Mouse (Mus musculus) intestine, embryonic 16.5 days (tissue): ENCODE data around the gene Pigb. TPM values are rescaled to one million over a fixed set of nuclear protein-coding genes. Genes with fewer than 3 reads are reported as not detected.

Experiments
- ATAC-seq: fragments of 200-750 bp; cut with Nextera tagmentation; 2 replicates; pipeline ENCODE4 v1.8.0; 2017; ENCODE audit warnings: moderate TSS enrichment, moderate library complexity
- H3K27ac ChIP-seq: fragments of 300-500 bp; sonication (generic); 2 replicates; pipeline ENCODE4 v1.5.1; 2014; ENCODE audit warnings: mild to moderate bottlenecking, low read length
- H3K27me3 ChIP-seq: fragments of 300-500 bp; sonication (generic); replicated peaks from 2 replicates; pipeline ENCODE4 v1.6.1; 2014; ENCODE audit warnings: low read length, control low read depth, mixed read lengths; ENCODE audit not compliant: control insufficient read depth, insufficient read depth
- H3K36me3 ChIP-seq: fragments of 300-500 bp; sonication (generic); 2 replicates; pipeline ENCODE4 v1.6.1; 2014; ENCODE audit warnings: low read length, control low read depth; ENCODE audit not compliant: control insufficient read depth, insufficient read depth
- H3K4me1 ChIP-seq: fragments of 300-500 bp; sonication (generic); 2 replicates; pipeline ENCODE4 v1.6.1; 2014; ENCODE audit warnings: low read length, control low read depth, mixed read lengths; ENCODE audit not compliant: control insufficient read depth, insufficient read depth
- H3K4me2 ChIP-seq: fragments of 300-500 bp; sonication (generic); 2 replicates; pipeline ENCODE4 v1.6.1; 2014; ENCODE audit warnings: low read depth, low read length, control low read depth
- H3K4me3 ChIP-seq: fragments of 300-500 bp; sonication (generic); 2 replicates; pipeline ENCODE4 v1.5.1; 2014; ENCODE audit warnings: mild to moderate bottlenecking, low read length
- H3K9ac ChIP-seq: fragments of 300-500 bp; sonication (generic); 2 replicates; pipeline ENCODE4 v1.6.1; 2014; ENCODE audit warnings: low read depth, low read length
- H3K9me3 ChIP-seq: fragments of 300-500 bp; sonication (generic); 2 replicates; pipeline ENCODE4 v1.6.1; 2016; ENCODE audit warnings: low read length, control low read depth; ENCODE audit not compliant: control insufficient read depth
- WGBS: fragments of 180-500 bp; shearing (Covaris S2); extraction: QIAGEN DNeasy Blood & Tissue Kit; methylation state at CpG from one replicate; pipeline ENCODE4 v1.1.7; 2014; 5-methylcytosine and 5-hydroxymethylcytosine counted together
- microRNA-seq: library from miRNA; unstranded; fragments of <30 nt; microRNA quantifications from one replicate; pipeline ENCODE4, GENCODE M21; 2016
- polyA plus RNA-seq: library from polyadenylated mRNA; unstranded; fragments of >200 nt; fragmentation: Nextera tagmentation; extraction: Ambion mirVana; gene quantifications from 2 replicates; pipeline ENCODE4 v1.2.1, GENCODE M21; 2015

The Pigb gene
- polyA plus RNA-seq, 1 experiment from 2014 or later = 15.2 TPM

DNA sequence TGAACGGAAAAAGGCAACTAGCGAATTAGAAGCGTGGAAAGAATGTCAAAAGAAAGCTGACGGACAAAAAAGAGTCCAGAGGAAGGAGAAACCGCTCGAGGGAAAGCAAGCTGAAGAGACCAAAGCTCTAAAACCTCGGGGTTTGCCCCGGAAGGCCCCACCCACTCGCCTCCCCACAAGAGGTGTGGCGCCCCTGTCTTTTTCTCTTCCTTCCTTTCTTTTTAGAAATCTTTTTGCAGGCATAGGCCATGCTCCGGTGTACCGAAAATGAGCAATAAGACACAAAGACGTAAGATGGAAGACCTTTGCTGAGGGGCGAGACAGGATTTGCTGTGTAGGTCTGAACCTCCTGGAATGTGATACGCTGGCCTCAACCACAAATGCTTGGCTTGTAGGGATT, 78.2 kb downstream of the Pigb start:
- 79% methylated on average over 15 of the region's 15 CpGs for WGBS
- H3K4me3 ChIP-seq = no peak overlapping the region

DNA sequence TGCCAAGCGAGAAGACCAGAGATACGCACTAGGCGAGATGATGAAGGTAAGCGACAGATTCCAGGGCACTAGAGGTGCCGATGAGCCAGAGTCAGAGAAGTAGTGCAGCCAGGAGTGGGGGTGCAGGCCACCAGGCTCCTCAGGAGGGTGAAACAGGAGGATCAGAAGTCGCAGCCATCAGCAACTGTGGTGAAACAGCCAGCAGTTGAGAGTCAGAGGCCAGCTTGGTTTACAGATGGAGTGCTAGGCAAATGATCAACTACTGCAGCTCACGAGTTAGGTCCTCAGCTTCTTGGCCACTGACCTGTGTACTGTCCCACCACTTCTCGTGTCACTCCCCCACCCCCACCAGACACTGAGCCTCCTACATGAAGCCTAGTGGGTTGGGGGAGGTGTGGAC, 78.8 kb downstream of the Pigb start:
- Histone ChIP-seq H3K36me3 (no peaks in the 10 kb centered on the region), H3K9ac (no peak overlapping the region), H3K27me3 (no peaks in the 10 kb centered on the region), H3K27ac (no peak overlapping the region), H3K4me3 (no peak overlapping the region), H3K9me3 (no peaks in the 10 kb centered on the region), H3K4me2 (no peak overlapping the region), H3K4me1 (peaks cover 4% of the 10 kb centered on the region; the same call in 1 of the 2 replicates)
- WGBS = 61% methylated on average over 8 of the region's 8 CpGs
- ATAC-seq = no peak

More for the DNA sequence above, 78.2 kb downstream of the Pigb start:
- Histone ChIP-seq H3K4me1 (peaks cover 4% of the 10 kb centered on the region; the same call in 1 of the 2 replicates), H3K27ac (no peak overlapping the region), H3K27me3 (no peaks in the 10 kb centered on the region), H3K9me3 (no peaks in the 10 kb centered on the region), H3K4me2 (no peak overlapping the region), H3K36me3 (no peaks in the 10 kb centered on the region), H3K9ac (no peak overlapping the region)
- no peak for ATAC-seq

DNA sequence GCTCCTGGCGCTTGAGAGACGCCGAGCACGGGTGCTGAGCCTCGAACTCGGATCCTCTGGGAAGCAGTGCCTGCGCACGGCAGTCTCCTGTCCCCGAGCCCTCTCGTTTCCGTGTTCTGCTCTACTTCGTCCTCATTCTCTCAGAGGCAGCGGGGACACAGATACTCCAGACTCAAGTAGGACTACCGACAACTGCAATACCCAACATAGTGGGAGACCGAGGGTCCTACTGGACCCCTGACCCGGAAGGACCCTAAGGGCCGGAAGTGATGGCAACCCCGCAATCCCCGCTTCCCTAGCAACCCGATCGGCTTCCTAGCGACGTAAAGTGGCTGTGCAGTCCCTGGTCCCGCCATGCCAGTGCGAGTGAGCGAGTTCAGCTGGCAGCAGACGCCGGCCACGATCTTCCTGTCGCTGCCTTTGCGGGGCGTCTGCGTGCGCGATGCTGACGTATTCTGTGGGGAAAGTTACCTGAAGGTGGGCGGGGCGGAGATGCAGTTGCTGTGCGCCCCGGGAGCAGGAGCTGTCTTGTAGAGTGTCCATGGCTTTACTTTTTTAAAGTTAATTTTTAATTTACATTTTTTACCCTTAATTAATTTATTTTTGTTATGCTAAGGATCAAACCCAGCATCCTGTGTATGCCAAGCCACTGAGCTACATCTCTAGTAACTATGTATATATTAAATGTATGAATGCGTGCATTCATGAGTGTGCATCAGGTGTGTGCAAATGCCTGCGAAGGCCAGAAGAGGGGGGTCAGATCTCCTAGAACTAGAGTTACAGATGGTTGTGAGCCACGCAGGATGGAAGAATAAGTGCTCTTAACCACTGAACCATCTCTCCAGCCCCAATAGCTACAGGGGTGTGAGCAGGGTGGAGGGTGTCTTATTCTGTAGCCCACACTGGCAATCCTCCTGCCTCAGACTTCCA, 81.4 kb downstream of the Pigb start, which contains the start of the genes Dyx1c1 and Gm44503:
Dyx1c1 (plus strand) TSS at position 265 of the 930 bp plus-strand sequence.
Gm44503 (plus strand) TSS at position 332 of the 930 bp plus-strand sequence.
- 0 out of 2 replicates have a peak within 1 kb of the TSS, but pooled peaks have one; percentile 34 for H3K27ac ChIP-seq
- WGBS = 2% methylated on average over 43 of the region's 43 CpGs
- H3K27me3 ChIP-seq = no peaks in the 10 kb centered on the region
- ATAC-seq = peak; percentile 92
- H3K9me3 ChIP-seq = no peaks in the 10 kb centered on the region
- no peaks in the 10 kb centered on the region for H3K36me3 ChIP-seq
- H3K4me1 ChIP-seq = peaks cover 4% of the 10 kb centered on the region; the same call in 1 of the 2 replicates
- H3K4me3 ChIP-seq = peak within 1 kb of the TSS; percentile 77
- peak within 1 kb of the TSS; percentile 60 for H3K4me2 ChIP-seq
- H3K9ac ChIP-seq = peak within 1 kb of the TSS; percentile 72

Small RNA genes lying within 50 kb of the gene (microRNA-seq; reads per million reads assigned to microRNA genes)
- not detected for gene Gm27353

Other genes starting within 250 kb of the Pigb start
- 0.32 and 0.33 TPM in 2 replicates for gene Prtg, start 233.5 kb downstream of the Pigb start, polyA plus RNA-seq
- gene Pygo1, start 114.7 kb downstream of the Pigb start, polyA plus RNA-seq = 1.5 and 1.7 TPM in 2 replicates
- gene Dyx1c1, start 81.6 kb downstream of the Pigb start, polyA plus RNA-seq = 0.49 and 0.57 TPM in 2 replicates
- not detected in 2 replicates for gene Gm44503, start 81.5 kb downstream of the Pigb start, polyA plus RNA-seq
- 10.4 and 11.3 TPM in 2 replicates for gene Ccpg1os, start 55.0 kb downstream of the Pigb start, polyA plus RNA-seq
- 23.5 and 24.4 TPM in 2 replicates for gene Ccpg1, start 54.9 kb downstream of the Pigb start, polyA plus RNA-seq
- gene Rab27a, start 4.5 kb upstream of the Pigb start, polyA plus RNA-seq = 9.0 TPM in 2 replicates
- not detected in 2 replicates for gene Khdc3, start 61.5 kb upstream of the Pigb start, polyA plus RNA-seq
- not detected in 2 replicates for gene Gm20509, start 62.1 kb upstream of the Pigb start, polyA plus RNA-seq
- 76.3 and 82.8 TPM in 2 replicates for gene Rsl24d1, start 73.0 kb upstream of the Pigb start, polyA plus RNA-seq